Mouse (Mus musculus): ENCODE results near the gene Gm3854.

Gene Gm3854

DNA sequence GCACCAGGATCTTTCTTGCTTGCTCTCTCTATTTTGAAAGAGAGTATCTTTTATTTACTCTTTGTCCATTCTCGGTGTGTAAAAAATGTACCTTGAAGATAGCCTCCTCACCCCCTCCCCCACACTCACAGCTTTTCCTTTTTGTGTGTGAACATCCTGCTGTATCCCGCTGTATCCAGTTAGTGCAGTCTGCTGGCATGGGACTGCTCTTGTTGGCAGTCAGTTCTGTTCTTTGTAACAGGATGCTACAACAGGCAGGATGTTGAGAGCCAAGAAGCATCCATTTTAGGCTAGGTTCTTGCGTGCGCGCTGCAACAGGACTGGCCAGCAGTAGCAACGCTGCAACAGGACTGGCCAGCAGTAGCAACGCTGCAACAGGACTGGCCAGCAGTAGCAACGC lies 43.4 kb downstream of the Gm3854 start:
- DNase-seq (ENCODE audit: low read depth, low spot score): no peak

DNA sequence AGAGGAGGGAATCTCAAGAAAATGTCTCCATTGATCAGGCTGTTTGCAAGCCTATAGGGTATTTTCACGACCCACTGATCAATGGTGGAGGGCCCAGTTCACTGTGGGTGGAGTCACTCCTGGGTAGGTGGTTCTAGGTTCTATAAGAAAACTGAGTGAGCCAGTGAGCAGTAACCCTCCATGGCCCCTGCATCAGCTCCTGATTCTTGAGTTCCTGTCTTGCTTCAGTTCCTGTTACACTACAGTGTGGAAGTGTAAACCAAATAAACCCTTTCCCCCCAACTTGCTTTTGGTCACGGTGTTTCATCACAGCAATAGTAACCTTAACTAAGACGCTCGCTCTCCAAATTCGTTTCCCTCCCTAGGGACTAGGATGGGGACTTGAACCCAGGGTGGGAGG lies 45.4 kb downstream of the Gm3854 start:
- no peak for DNase-seq (ENCODE audit: low read depth, low spot score)

DNA sequence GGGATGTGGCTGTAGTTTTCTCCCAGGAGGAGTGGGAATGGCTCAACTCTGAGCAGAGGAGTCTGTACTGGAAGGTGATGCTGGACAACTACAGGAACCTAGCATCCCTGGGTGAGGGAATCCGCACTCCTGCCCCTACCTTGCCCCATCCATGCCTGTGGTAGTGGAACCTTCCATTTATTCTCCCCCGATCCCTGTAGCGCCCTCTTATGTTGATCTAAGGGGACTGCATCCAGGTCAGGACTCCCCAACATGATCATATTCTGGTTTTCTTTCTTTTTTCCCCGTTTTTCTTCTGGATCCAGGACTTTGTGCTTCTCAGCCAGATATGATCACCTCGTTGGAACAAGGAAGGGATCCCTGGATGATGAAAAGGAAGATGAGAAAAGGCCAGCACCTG lies 45.9 kb downstream of the Gm3854 start:
- peak; percentile 29 for DNase-seq (ENCODE audit: low read depth, low spot score)

DNA sequence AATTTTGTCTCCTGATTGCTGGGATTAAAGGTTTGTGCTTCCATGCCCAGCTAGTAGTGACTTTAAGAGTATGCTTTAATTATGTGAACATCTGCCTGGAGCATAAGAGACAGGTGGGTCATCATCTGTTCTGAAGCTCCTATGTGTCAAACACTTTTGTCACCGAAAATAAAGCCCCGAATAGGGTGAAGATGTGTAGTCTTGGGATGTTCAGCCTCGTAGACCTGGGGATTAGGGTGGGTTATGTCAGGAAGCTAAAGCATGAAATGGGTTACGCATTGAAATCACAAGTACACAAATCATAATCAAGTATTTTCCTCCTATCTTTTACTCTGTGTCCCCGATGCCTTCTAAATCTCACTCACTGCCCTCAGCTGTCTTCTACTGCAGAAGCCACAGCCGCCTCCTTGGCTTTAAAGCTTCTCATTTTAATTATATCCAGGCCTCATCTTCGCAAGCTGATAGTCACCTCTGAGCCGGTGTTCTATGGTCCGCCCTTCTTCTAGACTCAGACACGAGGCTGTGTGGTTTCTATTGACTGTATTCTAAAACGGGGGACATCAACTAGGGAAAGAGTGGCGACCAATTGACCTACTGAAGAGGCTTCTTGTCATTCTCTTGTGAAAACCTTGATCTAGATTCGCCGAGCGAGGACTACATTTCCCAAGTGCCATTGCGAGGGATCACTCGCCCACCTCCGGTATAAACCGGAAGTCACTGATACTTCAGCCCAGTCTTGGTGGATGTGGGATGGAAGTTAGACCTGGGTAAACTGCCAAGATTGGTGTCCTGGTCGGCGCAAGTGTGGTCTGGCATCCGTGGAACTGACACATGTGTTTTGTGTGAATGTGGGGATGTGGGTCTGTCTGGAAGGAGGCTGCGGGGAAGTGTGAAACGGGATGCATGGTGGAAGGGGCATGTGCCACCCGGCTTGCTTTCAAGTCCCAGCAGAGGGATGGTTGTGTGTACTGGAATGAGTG lies 54.7 kb downstream of the Gm3854 start, which contains the start of gene Smim17:
Gene Smim17, plus strand, starts transcription at position 720 of the 980 bp plus-strand sequence.
- DNase-seq (ENCODE audit: low read depth, low spot score): peak; percentile 65

All from R1 (cell line).